Mouse (Mus musculus) MEL (cell line): ENCODE results near the gene Rras2. TPM values are rescaled to one million over a fixed set of nuclear protein-coding genes. Genes with fewer than 3 reads are reported as not detected.

Experiments
- DNase-seq: peaks from one replicate; pipeline ENCODE4 v3.0.0; 2011; ENCODE audit warnings: low read depth, low spot score
- H3K27ac ChIP-seq: 2 replicates; pipeline ENCODE4 v1.5.1; 2012; ENCODE audit warnings: low read depth, mild to moderate bottlenecking, control low read depth, low read length, moderate library complexity; ENCODE audit not compliant: control insufficient read depth
- H3K27me3 ChIP-seq, 2 experiments: fragments of 150-350 bp in 1 of 2; sonication (generic) in 1 of 2; 2 replicates each; pipeline ENCODE4 v1.6.1; 2012; ENCODE audit warnings: low read length in 2 of 2, mild to moderate bottlenecking in 2 of 2, improper control_type of control experiment in 1 of 2, moderate library complexity in 1 of 2; ENCODE audit not compliant: insufficient read depth in 2 of 2, control insufficient read depth in 1 of 2
- H3K36me3 ChIP-seq, 2 experiments: 2 replicates each; pipeline ENCODE4 v1.6.1; 2012 to 2014; ENCODE audit warnings: low read length in 2 of 2, improper control_type of control experiment in 1 of 2, inconsistent platforms in 1 of 2, mild to moderate bottlenecking in 1 of 2; ENCODE audit not compliant: insufficient read depth in 2 of 2, control insufficient read depth in 1 of 2
- H3K4me1 ChIP-seq, 2 experiments: fragments of 150-350 bp in 1 of 2; sonication (generic) in 1 of 2; 2 replicates each; pipeline ENCODE4 v1.6.1; 2012; ENCODE audit warnings: low read length in 2 of 2, improper control_type of control experiment in 1 of 2, mild to moderate bottlenecking in 1 of 2; ENCODE audit not compliant: insufficient read depth in 2 of 2, control insufficient read depth in 1 of 2
- H3K4me3 ChIP-seq, 2 experiments: fragments of 150-350 bp in 1 of 2; sonication (generic) in 1 of 2; 2 replicates each; pipeline ENCODE4 v1.5.1; 2012; ENCODE audit warnings: low read depth in 2 of 2, low read length in 2 of 2, mild to moderate bottlenecking in 2 of 2, moderate library complexity in 2 of 2, control low read depth in 1 of 2, improper control_type of control experiment in 1 of 2; ENCODE audit not compliant: control insufficient read depth in 1 of 2, insufficient read depth in 1 of 2
- H3K79me2 ChIP-seq: 2 replicates; pipeline ENCODE4 v1.6.1; 2012; ENCODE audit warnings: mild to moderate bottlenecking, low read length, moderate library complexity; ENCODE audit not compliant: control insufficient read depth, poor library complexity, insufficient read depth
- H3K9ac ChIP-seq: 2 replicates; pipeline ENCODE4 v1.6.1; 2012; ENCODE audit warnings: low read depth, mild to moderate bottlenecking, control low read depth, low read length, moderate library complexity; ENCODE audit not compliant: control insufficient read depth, poor library complexity, severe bottlenecking
- H3K9me3 ChIP-seq: fragments of 150-350 bp; sonication (generic); replicated peaks from 2 replicates; pipeline ENCODE4 v1.6.1; 2012; ENCODE audit warnings: mild to moderate bottlenecking, low read length, improper control_type of control experiment, moderate library complexity; ENCODE audit not compliant: insufficient read depth
- CHD2 ChIP-seq: IDR thresholded peaks from 2 replicates; pipeline ENCODE4 v1.6.1; 2011; ENCODE audit warnings: low read length, improper control_type of control experiment
- E2F4 ChIP-seq: IDR thresholded peaks from 2 replicates; pipeline ENCODE4 v1.6.1; 2011; ENCODE audit warnings: low read depth, low read length, improper control_type of control experiment, borderline replicate concordance
- ELF1 ChIP-seq: IDR thresholded peaks from 2 replicates; pipeline ENCODE4 v1.6.1; 2014; ENCODE audit warnings: low read depth, mild to moderate bottlenecking, inconsistent platforms, low read length, improper control_type of control experiment, moderate library complexity
- EP300 ChIP-seq, 2 experiments: IDR thresholded peaks; 2 replicates each; pipeline ENCODE4 v1.6.1; 2011; ENCODE audit warnings: improper control_type of control experiment in 2 of 2, low read length in 2 of 2, low read depth in 1 of 2, mild to moderate bottlenecking in 1 of 2
- ETS1 ChIP-seq: IDR thresholded peaks from 2 replicates; pipeline ENCODE4 v1.6.1; 2012; ENCODE audit warnings: low read depth, mild to moderate bottlenecking, inconsistent platforms, low read length, improper control_type of control experiment, moderate library complexity
- GATA1 ChIP-seq: IDR thresholded peaks from 2 replicates; pipeline ENCODE4 v1.6.1; 2011; ENCODE audit warnings: low read depth, low read length, improper control_type of control experiment
- MAX ChIP-seq: IDR thresholded peaks from 2 replicates; pipeline ENCODE4 v1.6.1; 2011; ENCODE audit warnings: low read length, improper control_type of control experiment
- MAZ ChIP-seq: IDR thresholded peaks from 2 replicates; pipeline ENCODE4 v1.6.1; 2012; ENCODE audit warnings: low read depth, mild to moderate bottlenecking, inconsistent platforms, low read length, improper control_type of control experiment
- POLR2A ChIP-seq, 2 experiments: IDR thresholded peaks; 2 replicates each; pipeline ENCODE4 v1.6.1; 2011 to 2012; ENCODE audit warnings: low read length in 2 of 2, mild to moderate bottlenecking in 2 of 2, control low read depth in 1 of 2, improper control_type of control experiment in 1 of 2, low read depth in 1 of 2, moderate library complexity in 1 of 2; ENCODE audit not compliant: control insufficient read depth in 1 of 2, insufficient read depth in 1 of 2, poor library complexity in 1 of 2
- POLR2AphosphoS2 ChIP-seq: IDR thresholded peaks from 2 replicates; pipeline ENCODE4 v1.6.1; 2011; ENCODE audit warnings: low read length, improper control_type of control experiment
- POLR2AphosphoS5 ChIP-seq: IDR thresholded peaks from 2 replicates; pipeline ENCODE4 v1.6.1; 2012; ENCODE audit warnings: low read depth, borderline replicate concordance, mild to moderate bottlenecking, inconsistent platforms, low read length, moderate library complexity, mixed read lengths
- RCOR1 ChIP-seq: IDR thresholded peaks from 2 replicates; pipeline ENCODE4 v1.6.1; 2012; ENCODE audit warnings: low read depth, mild to moderate bottlenecking, inconsistent platforms, low read length, improper control_type of control experiment
- SMC3 ChIP-seq: IDR thresholded peaks from 2 replicates; pipeline ENCODE4 v1.6.1; 2011; ENCODE audit warnings: low read depth, low read length, improper control_type of control experiment
- TAL1 ChIP-seq: IDR thresholded peaks from 2 replicates; pipeline ENCODE4 v1.6.1; 2012; ENCODE audit warnings: mild to moderate bottlenecking, inconsistent platforms, low read length, moderate library complexity, mixed read lengths
- ZMIZ1 ChIP-seq: IDR thresholded peaks from 2 replicates; pipeline ENCODE4 v1.6.1; 2012; ENCODE audit warnings: low read depth, mild to moderate bottlenecking, inconsistent platforms, low read length, improper control_type of control experiment, moderate library complexity
- polyA plus RNA-seq, 2 experiments: library from polyadenylated mRNA; stranded (reverse) in 1 of 2; unstranded in 1 of 2; fragments of >175 nt in 1 of 2; fragments of >200 nt in 1 of 2; gene quantifications; 2 replicates each; pipeline versions ENCODE4 v1.2.1 to v1.2.4; 2012; ENCODE audit warnings: low replicate concordance in 2 of 2, low read depth in 1 of 2; ENCODE audit not compliant: insufficient read length in 2 of 2, insufficient read depth in 1 of 2, missing spikeins in 1 of 2
- total RNA-seq: library from RNA; depleted of rRNA; stranded (reverse); fragments of 300-350 nt; gene quantifications from 2 replicates; pipeline ENCODE4 v1.2.3, GENCODE M21; 2012

Gene Rras2
- total and polyA plus RNA-seq, 3 experiments, result not detected

GRCm38 (mm10) chr7:114139400-114139799, 21.8 kb upstream of the Rras2 start:
- H3K4me3 ChIP-seq, result no peak overlapping the region
- H3K4me1 ChIP-seq, result no peaks in the 10 kb centered on the region
- no peaks in the 10 kb centered on the region for H3K79me2 ChIP-seq
- no peaks in the 10 kb centered on the region for H3K27me3 ChIP-seq
- no peaks in the 10 kb centered on the region for H3K36me3 ChIP-seq
- H3K9me3 ChIP-seq, result no peaks in the 10 kb centered on the region
- no peak for DNase-seq
- no peak overlapping the region for H3K27ac ChIP-seq
- no peak for TF ChIP-seq RCOR1
- no peak overlapping the region for H3K9ac ChIP-seq

GRCm38 (mm10) chr7:114138261-114138660, 20.7 kb upstream of the Rras2 start:
- Histone ChIP-seq H3K27me3 (no peaks in the 10 kb centered on the region), H3K4me1 (no peaks in the 10 kb centered on the region), H3K27ac (no peak overlapping the region), H3K79me2 (no peaks in the 10 kb centered on the region), H3K9ac (no peak overlapping the region), H3K36me3 (no peaks in the 10 kb centered on the region), H3K4me3 (no peak overlapping the region), H3K9me3 (no peaks in the 10 kb centered on the region)
- TF ChIP-seq POLR2A (IDR thresholded peaks at IDR 0.05; ENCODE audit: control insufficient read depth in 1 of 2, insufficient read depth in 1 of 2, low read depth in 1 of 2, low read length in 2 of 2, poor library complexity in 1 of 2) (no peak), ELF1 (no peak), TAL1 (no peak), ZMIZ1 (no peak), POLR2AphosphoS5 (no peak)
- DNase-seq, result no peak

DNA sequence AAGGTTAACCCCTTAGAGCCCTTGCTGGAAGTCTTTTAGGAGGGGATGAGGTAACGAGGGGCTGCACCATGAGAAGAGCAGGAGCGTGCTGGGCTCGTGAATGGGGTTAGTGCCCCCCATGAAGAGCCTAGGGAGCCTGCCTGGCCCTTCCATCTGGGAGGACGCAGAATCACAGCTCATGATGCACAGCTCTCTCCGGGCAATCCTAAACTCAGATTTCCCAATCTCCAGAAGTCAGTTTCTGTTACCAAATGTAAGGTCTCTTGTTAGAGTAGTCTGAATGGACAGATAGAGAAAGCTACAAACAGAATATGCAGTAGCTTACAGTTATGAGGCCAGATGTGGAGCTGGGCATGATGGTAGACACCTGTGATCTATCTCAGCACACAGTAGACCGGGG, 17.6 kb upstream of the Rras2 start:
- no peaks in the 10 kb centered on the region for H3K36me3 ChIP-seq
- no peak for DNase-seq
- no peaks in the 10 kb centered on the region for H3K79me2 ChIP-seq
- H3K27me3 ChIP-seq, result no peaks in the 10 kb centered on the region
- H3K9me3 ChIP-seq, result no peaks in the 10 kb centered on the region
- H3K4me1 ChIP-seq, result no peaks in the 10 kb centered on the region
- no peak overlapping the region for H3K4me3 ChIP-seq
- H3K9ac ChIP-seq, result no peak overlapping the region
- TF ChIP-seq CHD2, result no peak
- TF ChIP-seq ETS1, result no peak
- no peak for TF ChIP-seq EP300 (IDR thresholded peaks at IDR 0.05; ENCODE audit: low read depth in 1 of 2, low read length in 2 of 2)
- no peak for TF ChIP-seq POLR2AphosphoS2
- TF ChIP-seq GATA1, result no peak
- TF ChIP-seq E2F4, result no peak
- TF ChIP-seq MAX, result no peak
- TF ChIP-seq MAZ, result no peak
- no peak for TF ChIP-seq SMC3
- TF ChIP-seq, all 39 proteins: peak for 0
- H3K27ac ChIP-seq, result no peak overlapping the region
